Mouse (Mus musculus): ENCODE data around the gene Plpp4.

Plpp4 gene

GRCm38 (mm10) chr7:129256621-129257373 is at the start of gene Plpp4:
TSS of gene Plpp4 (plus strand) at chr7:129257031.
- no peak for DNase-seq (ENCODE audit: low spot score)

- DNase-seq (ENCODE audit: low spot score) = no peak
These were observed 40.8 kb upstream of the Plpp4 start for GRCm38 (mm10) chr7:129215926-129216543.

GRCm38 (mm10) chr7:129216547-129217195 is 40.2 kb upstream of the Plpp4 start:
- no peak for DNase-seq (ENCODE audit: low spot score)

GRCm38 (mm10) chr7:129220948-129221347 is 35.9 kb upstream of the Plpp4 start:
- no peak for DNase-seq (ENCODE audit: low spot score)

- DNase-seq (ENCODE audit: low spot score) = no peak
These were observed 35.2 kb upstream of the Plpp4 start for GRCm38 (mm10) chr7:129221649-129222048.

GRCm38 (mm10) chr7:129235410-129235809 is 21.4 kb upstream of the Plpp4 start:
- no peak for DNase-seq (ENCODE audit: low spot score)

GRCm38 (mm10) chr7:129235995-129236394 is 20.8 kb upstream of the Plpp4 start:
- no peak for DNase-seq (ENCODE audit: low spot score)

GRCm38 (mm10) chr7:129250981-129251380 is 5.8 kb upstream of the Plpp4 start:
- no peak for DNase-seq (ENCODE audit: low spot score)

- no peak for DNase-seq (ENCODE audit: low spot score)
These were observed 3.4 kb upstream of the Plpp4 start for GRCm38 (mm10) chr7:129253406-129253805.

GRCm38 (mm10) chr7:129254126-129254525 is 2.7 kb upstream of the Plpp4 start:
- no peak for DNase-seq (ENCODE audit: low spot score)

- no peak for DNase-seq (ENCODE audit: low spot score)
These were observed 1.4 kb upstream of the Plpp4 start for GRCm38 (mm10) chr7:129255406-129255805.

GRCm38 (mm10) chr7:129257374-129258018 is 665 bp downstream of the Plpp4 start:
- no peak for DNase-seq (ENCODE audit: low spot score)

GRCm38 (mm10) chr7:129258331-129258730 is 1.5 kb downstream of the Plpp4 start:
- no peak for DNase-seq (ENCODE audit: low spot score)

GRCm38 (mm10) chr7:129259195-129259594 is 2.4 kb downstream of the Plpp4 start:
- no peak for DNase-seq (ENCODE audit: low spot score)

GRCm38 (mm10) chr7:129273867-129274266 is 17.0 kb downstream of the Plpp4 start:
- DNase-seq (ENCODE audit: low spot score) = no peak

- DNase-seq (ENCODE audit: low spot score) = no peak
These were observed 17.9 kb downstream of the Plpp4 start for GRCm38 (mm10) chr7:129274726-129275125.

- DNase-seq (ENCODE audit: low spot score) = no peak
These were observed 20.9 kb downstream of the Plpp4 start for GRCm38 (mm10) chr7:129277751-129278150.

- DNase-seq (ENCODE audit: low spot score) = no peak
These were observed 22.0 kb downstream of the Plpp4 start for GRCm38 (mm10) chr7:129278801-129279200.

GRCm38 (mm10) chr7:129279261-129279660 is 22.4 kb downstream of the Plpp4 start:
- DNase-seq (ENCODE audit: low spot score) = no peak

GRCm38 (mm10) chr7:129281966-129282365 is 25.1 kb downstream of the Plpp4 start:
- no peak for DNase-seq (ENCODE audit: low spot score)

GRCm38 (mm10) chr7:129285186-129285868 is 28.5 kb downstream of the Plpp4 start:
- DNase-seq (ENCODE audit: low spot score) = no peak

GRCm38 (mm10) chr7:129293211-129293610 is 36.4 kb downstream of the Plpp4 start:
- no peak for DNase-seq (ENCODE audit: low spot score)
